Mouse (Mus musculus) spleen, adult 2 months (tissue): ENCODE data around the gene Mvb12a.

Source experiments
- CTCF ChIP-seq: fragments of 200-500 bp; IDR thresholded peaks from 2 replicates; pipeline ENCODE4 v1.5.1; 2011; ENCODE audit warnings: mild to moderate bottlenecking, inconsistent platforms; ENCODE audit not compliant: insufficient read depth, insufficient read length, insufficient replicate concordance; ENCODE audit errors: extremely low read depth
- POLR2A ChIP-seq: fragments of 200-500 bp; IDR thresholded peaks from 2 replicates; pipeline ENCODE4 v1.6.1; 2011; ENCODE audit warnings: low read depth, low read length, inconsistent platforms

DNA sequence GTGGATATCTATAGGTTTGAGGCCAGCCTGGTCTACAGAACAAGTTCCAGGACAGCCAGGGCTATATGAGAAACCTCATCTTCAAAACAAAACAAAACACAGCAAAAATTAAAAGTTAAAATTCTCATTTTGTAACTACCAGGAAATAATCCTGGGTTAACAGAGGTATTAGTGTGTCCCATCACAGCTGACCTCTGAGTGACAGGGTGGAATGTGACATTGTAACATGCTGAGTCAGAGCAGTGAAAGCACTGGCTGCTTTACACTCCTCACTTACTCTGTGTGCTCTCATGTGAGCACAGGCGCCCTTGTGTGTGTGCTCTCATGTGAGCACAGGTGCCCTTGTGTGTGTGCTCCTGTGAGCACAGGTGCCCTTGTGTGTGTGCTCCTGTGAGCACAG, 32.3 kb downstream of the Mvb12a start:
- TF ChIP-seq CTCF, result no peak
- TF ChIP-seq POLR2A, result no peak
